Mouse (Mus musculus): Measurements from ENCODE around the gene D11Wsu47e.

The D11Wsu47e gene

GRCm38 (mm10) chr11:113737912-113738311, 53.7 kb downstream of the D11Wsu47e start:
- no peak for DNase-seq

DNA sequence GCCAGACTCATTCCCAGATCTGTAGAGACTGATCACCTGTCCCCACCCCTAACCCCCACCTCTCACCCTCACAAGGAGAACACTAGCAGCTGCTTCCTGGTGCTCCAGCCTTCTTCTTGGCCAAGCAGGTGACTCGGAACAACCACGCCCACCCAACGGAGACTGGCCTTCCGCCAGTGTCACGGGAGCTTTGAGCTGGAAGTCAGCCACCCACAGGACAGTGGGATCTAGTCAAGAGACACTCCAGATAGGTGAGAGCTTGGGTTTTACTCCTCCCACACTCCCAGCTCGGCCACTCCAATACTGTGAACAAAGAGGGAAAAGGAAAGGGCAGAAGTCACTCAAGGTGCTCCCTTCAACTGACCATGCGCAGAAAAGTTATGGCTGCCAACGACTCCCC, 55.0 kb downstream of the D11Wsu47e start:
- no peak for DNase-seq

DNA sequence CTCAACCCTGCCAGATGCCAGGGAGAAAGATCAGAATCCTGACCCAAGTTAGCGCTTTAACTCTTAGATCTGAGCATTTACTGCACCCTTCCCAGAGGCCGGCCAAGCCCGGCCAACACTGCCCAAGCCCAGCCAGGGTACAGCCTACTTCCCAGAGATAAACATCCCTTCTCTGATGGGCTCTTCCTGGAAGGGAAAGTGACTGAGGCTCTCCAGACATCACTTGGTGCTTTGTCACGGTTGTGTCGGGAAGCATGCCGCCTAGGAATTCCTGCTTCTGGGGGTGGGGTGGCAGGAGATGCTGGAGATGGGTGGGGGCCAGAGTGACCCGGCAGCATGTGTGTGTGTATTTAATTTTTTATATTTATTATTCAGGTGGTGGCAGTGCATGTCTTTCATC, 55.9 kb downstream of the D11Wsu47e start:
- no peak for DNase-seq

- no peak for DNase-seq
These were observed 58.8 kb downstream of the D11Wsu47e start for GRCm38 (mm10) chr11:113742998-113743397.

Data from thymus, postnatal 25 days (tissue).